Mouse (Mus musculus): Measurements from ENCODE around the gene Tmigd3. TPM values are rescaled to one million over a fixed set of nuclear protein-coding genes. Genes with fewer than 3 reads are reported as not detected.

The Tmigd3 gene
- total RNA-seq (2021): not detected in 2 replicates
- long read RNA-seq: 0 reads

- no peak for DNase-seq
Observed at GRCm38 (mm10) chr3:105870558-105870957, at the start of gene Tmigd3, which contains the start of gene Adora3. Gene Tmigd3, plus strand, starts transcription at chr3:105870903. Gene Adora3, plus strand, starts transcription at chr3:105870858.

- no peak for DNase-seq
Observed at GRCm38 (mm10) chr3:105821504-105821903, 49.2 kb upstream of the Tmigd3 start.

DNA sequence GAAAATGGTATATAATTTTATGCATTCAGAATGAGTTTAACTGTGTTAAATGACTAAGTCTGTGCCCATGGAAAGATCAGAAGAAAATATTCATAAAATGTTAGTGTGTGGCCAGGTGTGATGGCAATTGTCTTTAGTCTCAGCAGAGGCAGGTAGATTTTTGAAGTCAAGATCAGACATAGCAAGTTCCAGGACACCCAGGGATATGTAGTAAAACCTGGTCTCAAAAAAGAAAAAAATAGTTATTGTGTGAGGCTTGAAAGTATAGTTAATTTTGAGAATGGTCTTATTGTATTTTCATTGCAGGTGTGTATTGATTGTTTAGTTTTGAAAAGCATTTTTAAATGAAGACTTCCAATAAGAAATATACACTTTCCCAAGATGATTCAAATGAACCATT lies 47.1 kb upstream of the Tmigd3 start:
- no peak for DNase-seq

GRCm38 (mm10) chr3:105824103-105824502 lies 46.6 kb upstream of the Tmigd3 start:
- DNase-seq: no peak

- no peak for DNase-seq
Observed at GRCm38 (mm10) chr3:105824704-105825103, 46.0 kb upstream of the Tmigd3 start.

GRCm38 (mm10) chr3:105825501-105826161 lies 45.1 kb upstream of the Tmigd3 start:
- DNase-seq: peak; percentile 41

DNA sequence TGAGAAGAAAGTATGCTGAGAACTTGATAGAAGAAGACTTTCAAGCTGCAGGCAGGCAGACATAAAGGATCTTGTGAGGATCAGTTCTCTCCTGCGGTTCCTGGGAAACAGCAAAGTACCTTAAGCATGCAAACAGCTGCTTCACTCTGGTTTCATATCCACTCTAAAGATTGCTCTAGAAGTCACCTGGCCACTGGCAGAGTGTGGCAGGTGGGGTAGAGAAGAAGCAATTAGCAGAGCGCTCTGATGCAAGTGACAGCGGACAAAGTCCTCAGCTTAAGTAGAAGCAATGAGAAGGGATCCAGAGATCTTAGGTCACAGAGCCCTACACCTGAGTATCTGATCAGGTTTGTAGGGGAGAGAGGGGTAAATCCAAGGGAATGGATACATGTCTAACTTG lies 39.1 kb upstream of the Tmigd3 start:
- DNase-seq: no peak

GRCm38 (mm10) chr3:105835875-105836274 lies 34.8 kb upstream of the Tmigd3 start:
- no peak for DNase-seq

DNA sequence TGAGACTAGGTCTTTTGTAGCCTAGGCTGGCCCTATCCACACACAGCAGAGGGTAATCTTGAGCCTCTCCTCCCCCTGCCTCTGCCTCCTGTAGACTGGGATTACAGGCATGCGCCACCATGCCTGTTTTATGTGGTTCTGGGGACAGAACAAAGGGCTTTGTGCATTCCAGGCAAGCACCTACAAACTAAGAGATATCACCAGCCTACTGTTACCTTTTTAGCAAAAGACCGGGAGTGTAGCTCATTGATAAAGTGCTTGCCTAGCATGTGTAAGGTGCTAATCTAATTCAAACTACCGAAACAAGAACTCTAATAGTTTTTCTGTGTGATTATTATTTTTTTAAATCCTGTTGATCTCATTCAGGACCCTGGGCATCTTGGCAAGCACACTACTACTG lies 33.8 kb upstream of the Tmigd3 start:
- DNase-seq: no peak

- no peak for DNase-seq
Observed at GRCm38 (mm10) chr3:105838655-105839054, 32.0 kb upstream of the Tmigd3 start.

DNA sequence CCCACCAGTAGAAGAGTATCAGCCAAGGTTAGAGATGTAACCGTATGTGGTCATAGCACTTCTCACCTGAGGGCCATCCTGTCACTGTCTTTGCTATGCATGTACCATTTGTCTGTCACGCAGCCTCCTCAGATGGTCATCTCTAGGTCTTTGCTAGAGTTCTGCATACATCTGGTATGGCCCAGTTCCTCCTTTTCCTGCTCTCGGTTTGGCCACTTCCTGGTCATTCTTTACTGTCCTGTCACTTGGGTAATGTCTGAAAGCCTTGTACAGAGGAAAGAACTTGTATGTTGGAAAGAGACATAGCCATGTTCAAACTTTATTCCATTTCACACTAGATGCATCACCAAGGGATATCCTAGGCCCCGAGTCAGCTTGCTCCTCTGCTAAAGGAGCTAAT lies 30.9 kb upstream of the Tmigd3 start:
- DNase-seq: no peak

DNA sequence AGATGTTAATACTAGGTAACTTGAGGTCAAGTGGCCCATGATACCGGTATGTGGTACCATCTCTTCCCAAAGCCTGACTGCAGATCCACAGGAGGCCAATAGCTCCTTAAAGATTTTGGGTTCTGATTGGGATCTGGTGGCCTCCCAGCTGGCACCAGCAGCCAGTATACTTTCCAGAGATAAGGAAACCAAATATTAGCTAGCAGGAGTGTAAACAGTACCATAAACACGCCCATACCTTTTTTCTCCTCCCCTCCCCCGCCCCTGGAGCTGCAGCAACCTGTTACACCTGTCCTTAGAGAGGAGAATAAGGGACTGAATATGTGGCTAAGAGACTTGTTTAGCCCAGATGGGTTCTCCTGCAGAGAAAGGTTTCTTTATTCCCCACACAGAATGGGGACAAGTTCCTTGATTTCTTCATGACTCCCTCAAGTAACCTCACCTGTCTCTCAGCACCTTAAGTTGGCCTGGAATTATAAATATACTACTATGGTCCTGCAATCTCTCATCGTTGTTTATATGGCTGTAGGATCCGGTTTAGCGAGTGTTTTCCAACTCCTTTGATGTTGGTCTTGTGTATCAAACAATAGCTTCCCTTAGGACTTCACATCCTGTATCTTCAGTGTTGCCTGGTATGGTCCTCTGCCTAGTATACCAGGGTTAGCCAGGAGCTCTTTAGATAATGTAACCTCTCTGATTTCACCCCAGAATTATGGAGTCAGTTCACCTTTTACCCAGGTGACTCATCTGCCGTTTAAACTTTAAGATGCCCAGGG lies 24.2 kb upstream of the Tmigd3 start:
- no peak for DNase-seq

GRCm38 (mm10) chr3:105853781-105854180 lies 16.9 kb upstream of the Tmigd3 start:
- DNase-seq: no peak

DNA sequence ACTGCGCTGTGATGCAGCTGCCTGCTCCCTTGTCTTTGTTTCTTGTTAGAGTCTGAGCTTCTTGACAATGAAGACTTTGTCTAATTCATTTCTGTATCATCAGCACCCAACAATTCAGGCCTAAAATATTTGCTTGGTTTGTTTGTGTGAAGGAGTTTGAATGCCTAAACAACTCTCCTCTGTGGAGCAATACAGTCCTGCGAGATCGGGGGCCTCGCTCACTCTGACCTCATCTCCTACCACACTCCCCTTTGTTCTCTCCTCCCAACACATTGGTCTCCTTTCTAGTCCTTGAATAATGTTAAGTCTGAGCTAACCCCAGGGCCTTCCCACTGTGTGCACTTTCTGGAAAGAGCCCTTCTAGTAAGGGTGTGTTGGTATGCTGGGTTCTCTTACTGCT lies 15.9 kb upstream of the Tmigd3 start:
- DNase-seq: no peak

GRCm38 (mm10) chr3:105857513-105857912 lies 13.2 kb upstream of the Tmigd3 start:
- no peak for DNase-seq

- no peak for DNase-seq
Observed at GRCm38 (mm10) chr3:105861747-105862366, 8.8 kb upstream of the Tmigd3 start.

- no peak for DNase-seq
Observed at GRCm38 (mm10) chr3:105864123-105864522, 6.6 kb upstream of the Tmigd3 start.

DNA sequence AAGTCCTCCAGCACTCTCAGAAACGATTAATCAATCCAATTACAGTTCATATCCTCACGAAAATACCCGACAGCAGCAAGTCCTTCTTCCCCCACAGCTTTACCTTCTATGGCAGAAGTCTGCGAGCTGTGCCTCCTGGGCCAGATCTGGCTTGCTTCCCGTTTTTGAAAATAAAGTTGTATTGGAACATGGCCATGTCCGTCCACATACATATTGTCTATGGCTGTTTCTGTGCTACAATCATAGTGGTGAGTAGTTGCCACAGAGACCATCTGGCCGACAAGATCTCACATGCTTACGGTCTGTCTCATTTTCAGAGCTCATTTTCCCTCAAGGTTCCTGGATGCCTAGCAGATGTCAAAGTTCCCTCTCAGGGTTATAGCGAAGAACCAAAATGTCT lies 5.6 kb upstream of the Tmigd3 start:
- no peak for DNase-seq

DNA sequence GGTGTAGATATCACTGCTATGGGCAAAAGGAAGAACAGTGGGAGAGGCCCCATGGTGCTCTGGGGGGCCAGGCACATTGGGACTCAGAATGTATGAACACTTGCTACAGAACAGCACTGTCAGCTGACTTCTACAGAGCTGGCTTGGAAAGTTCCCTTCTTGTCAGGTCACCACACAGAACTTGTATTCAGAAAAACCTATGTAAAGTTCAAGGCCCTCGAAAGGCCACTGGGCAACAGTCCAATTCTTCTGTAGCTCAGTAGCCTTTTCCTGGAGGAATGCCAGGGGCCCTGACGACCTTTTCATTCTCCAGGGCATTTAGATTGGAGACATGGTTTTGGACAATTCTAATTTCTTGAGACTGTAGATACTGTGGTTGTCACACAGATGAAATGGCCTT lies 2.6 kb upstream of the Tmigd3 start:
- DNase-seq: peak; percentile 75

DNA sequence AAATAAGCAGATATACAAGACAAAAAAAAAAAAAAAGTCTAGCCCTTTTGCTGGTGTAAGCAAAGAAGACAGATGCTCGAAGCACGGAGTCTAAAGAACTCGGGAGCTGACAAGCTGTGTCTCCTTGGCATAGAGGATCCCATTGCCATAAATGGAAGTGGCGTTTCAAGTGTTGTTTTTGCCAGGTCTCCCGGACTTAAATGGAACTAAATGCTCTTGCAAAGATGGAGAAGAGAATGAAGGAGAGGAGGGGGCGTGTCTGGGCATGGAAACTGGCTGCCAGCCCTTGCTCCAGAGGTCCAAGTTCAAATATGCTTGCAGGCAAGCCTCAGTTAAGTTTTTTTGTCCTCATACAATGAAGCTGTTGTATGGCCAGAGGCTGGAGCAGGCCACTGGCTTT lies 1.3 kb downstream of the Tmigd3 start:
- DNase-seq: no peak

- no peak for DNase-seq
Observed at GRCm38 (mm10) chr3:105872579-105872978, 1.9 kb downstream of the Tmigd3 start.

- no peak for DNase-seq
Observed at GRCm38 (mm10) chr3:105873451-105874445, 3.0 kb downstream of the Tmigd3 start.

All from adrenal gland, postnatal 25 days (tissue).